20 mouse cellular contexts compared by ENCODE assay signal in the genomic region with DNA sequence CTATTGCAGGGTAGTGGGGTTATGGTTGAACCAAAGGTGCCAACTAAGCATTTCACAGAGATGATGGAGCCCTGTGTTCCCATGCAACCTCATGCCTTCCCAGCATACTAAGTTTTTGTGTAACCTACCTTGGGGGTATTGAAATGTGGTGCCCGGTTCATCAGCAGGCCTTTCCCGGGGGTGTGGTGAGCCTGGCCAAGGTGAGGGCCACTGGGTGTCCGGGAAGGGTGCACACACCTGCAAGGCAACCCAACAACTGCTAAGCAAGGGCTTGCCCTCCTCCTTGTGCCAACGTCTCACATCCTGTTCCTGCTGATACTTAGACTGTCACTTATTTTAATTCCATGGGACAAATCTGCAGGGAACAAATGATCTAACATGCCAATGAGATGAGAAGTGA.
"Had no signal": no experiment of that assay in that cellular context is flagged by ENCODE, and none has a peak within 500 bp of the region (broad histone marks: within the 10 kb centered on the region; RNA-seq: fewer than 3 reads in every experiment).

No protein-coding gene starts in this region.

- H3K9me3 ChIP-seq: liver, embryonic 13.5 days; liver, embryonic 15.5 days; stomach, embryonic 15.5 days had no signal

- ATAC-seq: liver, postnatal 0 days; lung, postnatal 0 days; midbrain, embryonic 13.5 days; midbrain, embryonic 15.5 days had no signal

- DNase-seq: liver, embryonic 13.5 days; liver, postnatal 0 days; lung, adult 2 months; lung, postnatal 14 days; lung, postnatal 36 days; right cerebral cortex, postnatal 14 days; thymus, adult 2 months; thymus, postnatal 25 days; thymus, postnatal 4 days had no signal

- H3K4me1 ChIP-seq: liver, embryonic 13.5 days; liver, embryonic 15.5 days; lung, embryonic 15.5 days; megakaryocyte, embryonic 14.5 days; midbrain, embryonic 13.5 days; midbrain, embryonic 15.5 days; stomach, embryonic 15.5 days had no signal

- H3K27me3 ChIP-seq: liver, embryonic 13.5 days; liver, embryonic 15.5 days; lung, embryonic 15.5 days; megakaryocyte, embryonic 14.5 days; midbrain, embryonic 13.5 days; midbrain, embryonic 15.5 days; stomach, embryonic 15.5 days had no signal

- H3K36me3 ChIP-seq: liver, embryonic 13.5 days; liver, embryonic 15.5 days; midbrain, embryonic 13.5 days; midbrain, embryonic 15.5 days; neural tube, embryonic 13.5 days; stomach, embryonic 15.5 days had no signal

- H3K27ac ChIP-seq: liver, embryonic 13.5 days; liver, embryonic 15.5 days; lung, embryonic 15.5 days; macrophage; midbrain, embryonic 13.5 days; midbrain, embryonic 15.5 days; neural tube, embryonic 13.5 days; stomach, embryonic 15.5 days; stomach, postnatal 0 days had no signal

- H3K4me2 ChIP-seq: liver, embryonic 13.5 days; liver, embryonic 15.5 days; lung, embryonic 15.5 days; midbrain, embryonic 11.5 days; midbrain, embryonic 13.5 days; midbrain, embryonic 15.5 days; neural tube, embryonic 13.5 days; stomach, embryonic 15.5 days had no signal

- H3K9ac ChIP-seq: liver, embryonic 13.5 days; liver, embryonic 15.5 days; liver, postnatal 0 days; lung, embryonic 15.5 days; midbrain, embryonic 13.5 days; midbrain, embryonic 15.5 days; neural tube, embryonic 13.5 days; stomach, embryonic 15.5 days had no signal

- H3K4me3 ChIP-seq: liver, embryonic 13.5 days; liver, embryonic 15.5 days; lung, embryonic 15.5 days; megakaryocyte, embryonic 14.5 days; midbrain, embryonic 13.5 days; midbrain, embryonic 15.5 days; neural tube, embryonic 13.5 days; stomach, embryonic 15.5 days had no signal
